Mouse (Mus musculus): ENCODE results near the gene Thada. TPM values are rescaled to one million over a fixed set of nuclear protein-coding genes. Genes with fewer than 3 reads are reported as not detected.
A peak's percentile ranks its signal among the peaks of the same experiment; 100 is the strongest.

Thada gene
- polyA plus RNA-seq, 1 experiment from 2014 or later = 8.9 TPM

DNA sequence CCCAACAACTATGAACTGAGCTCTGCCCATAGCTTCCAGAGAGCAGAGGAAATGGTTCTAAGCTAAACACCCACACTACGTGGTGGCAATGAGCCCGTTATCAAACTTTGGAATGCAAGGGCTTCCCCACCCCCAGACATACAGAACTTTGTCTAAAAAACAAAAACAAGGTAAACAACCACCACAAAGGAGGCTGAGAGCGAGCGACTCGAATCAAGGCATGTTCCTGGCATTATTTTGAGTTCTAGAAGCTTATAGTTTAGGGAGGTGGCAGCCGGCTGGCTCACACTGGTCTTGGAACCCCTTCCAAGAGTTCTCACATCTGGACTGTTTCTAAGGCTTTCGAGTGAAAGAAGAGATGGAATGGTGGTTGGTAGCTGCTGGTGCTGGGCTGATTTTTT, 281.0 kb downstream of the Thada start:
- ATAC-seq (replicated peaks; ENCODE audit: insufficient number of reproducible peaks, low FRiP score, low TSS enrichment) = no peak
- WGBS (ENCODE audit: insufficient replicate concordance) = 6% methylated on average over 7 of the region's 7 CpGs
- Histone ChIP-seq H3K27ac (ENCODE audit: low read depth, low read length) (peak overlapping the region; percentile 78), H3K4me1 (ENCODE audit: control insufficient read depth, insufficient read depth, low read length) (peaks cover 53% of the 10 kb centered on the region), H3K9ac (ENCODE audit: low read depth, low read length) (peak overlapping the region; percentile 85), H3K27me3 (ENCODE audit: control insufficient read depth, insufficient read depth, low read length) (no peaks in the 10 kb centered on the region), H3K9me3 (replicated peaks; ENCODE audit: control insufficient read depth, low read length) (no peaks in the 10 kb centered on the region), H3K4me2 (peak overlapping the region; percentile 75), H3K4me3 (ENCODE audit: low read depth, low read length) (peak overlapping the region; percentile 68), H3K36me3 (ENCODE audit: control insufficient read depth, insufficient read depth, low read length) (peaks cover 2% of the 10 kb centered on the region; the same call in 1 of the 2 replicates)

GRCm38 (mm10) chr17:84183291-84183781, 282.7 kb downstream of the Thada start:
- Histone ChIP-seq H3K27me3 (ENCODE audit: control insufficient read depth, insufficient read depth, low read length) (no peaks in the 10 kb centered on the region), H3K27ac (ENCODE audit: low read depth, low read length) (peak overlapping the region; percentile 84), H3K9ac (ENCODE audit: low read depth, low read length) (peak overlapping the region; percentile 58), H3K4me1 (ENCODE audit: control insufficient read depth, insufficient read depth, low read length) (peaks cover 42% of the 10 kb centered on the region), H3K4me3 (ENCODE audit: low read depth, low read length) (peak overlapping the region; percentile 25), H3K9me3 (replicated peaks; ENCODE audit: control insufficient read depth, low read length) (no peaks in the 10 kb centered on the region), H3K4me2 (peak overlapping the region; percentile 59), H3K36me3 (ENCODE audit: control insufficient read depth, insufficient read depth, low read length) (peaks cover 2% of the 10 kb centered on the region; the same call in 1 of the 2 replicates)
- ATAC-seq (replicated peaks; ENCODE audit: insufficient number of reproducible peaks, low FRiP score, low TSS enrichment) = 0 out of 2 replicates have a peak, but pooled peaks have one; percentile 23
- under 1% methylated on average over 12 of the region's 12 CpGs for WGBS (ENCODE audit: insufficient replicate concordance)

- 31% methylated on average over 16 of the region's 16 CpGs for WGBS (ENCODE audit: insufficient replicate concordance)
- ATAC-seq (replicated peaks; ENCODE audit: insufficient number of reproducible peaks, low FRiP score, low TSS enrichment) = no peak
Observed at GRCm38 (mm10) chr17:84182311-84183271, 283.4 kb downstream of the Thada start.

DNA sequence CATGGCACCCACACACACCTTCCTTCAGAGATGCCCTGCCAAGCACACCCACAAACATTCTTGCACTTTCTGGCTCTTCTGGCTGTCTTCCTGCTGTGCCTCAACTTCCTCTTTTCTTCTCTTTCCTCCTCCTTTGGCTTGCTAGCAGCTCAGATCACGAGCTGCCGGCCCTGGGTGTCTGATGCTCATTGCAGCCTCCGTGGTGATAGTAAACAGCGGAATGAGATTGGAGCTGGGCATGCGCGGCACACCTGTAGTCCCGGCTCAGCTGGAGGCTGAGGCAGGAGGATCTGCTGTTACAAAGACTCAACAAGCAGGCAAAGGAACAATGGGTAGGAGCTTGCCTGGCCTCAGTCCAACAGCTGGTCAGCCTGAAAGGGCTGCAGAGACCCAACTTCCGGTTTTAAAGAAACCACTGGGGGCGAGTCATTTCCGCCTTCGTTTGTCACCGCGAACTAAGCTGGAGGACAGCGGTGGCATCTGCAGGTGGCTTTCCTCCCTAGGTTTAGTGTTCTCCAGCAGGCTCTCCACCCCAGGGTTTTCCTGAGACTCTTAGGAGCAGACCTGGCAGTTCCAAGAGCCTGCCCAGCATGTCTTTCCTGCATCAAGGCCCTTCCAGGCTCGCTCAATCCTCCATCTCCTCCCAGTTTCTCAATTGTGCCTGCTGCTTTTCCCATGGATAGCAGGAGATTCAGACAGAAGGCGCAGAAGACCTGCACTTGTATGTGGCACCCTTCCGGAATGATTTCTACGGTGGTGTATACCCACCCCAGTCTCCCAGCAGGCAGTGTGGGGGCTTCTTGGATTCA, 284.3 kb downstream of the Thada start:
- Histone ChIP-seq H3K27me3 (ENCODE audit: control insufficient read depth, insufficient read depth, low read length) (no peaks in the 10 kb centered on the region), H3K4me1 (ENCODE audit: control insufficient read depth, insufficient read depth, low read length) (peaks cover 44% of the 10 kb centered on the region), H3K27ac (ENCODE audit: low read depth, low read length) (peak overlapping the region; percentile 84), H3K4me3 (ENCODE audit: low read depth, low read length) (no peak overlapping the region), H3K9me3 (replicated peaks; ENCODE audit: control insufficient read depth, low read length) (no peaks in the 10 kb centered on the region), H3K36me3 (ENCODE audit: control insufficient read depth, insufficient read depth, low read length) (peaks cover 2% of the 10 kb centered on the region; the same call in 1 of the 2 replicates), H3K9ac (ENCODE audit: low read depth, low read length) (no peak overlapping the region), H3K4me2 (peak overlapping the region; percentile 15)
- no peak for ATAC-seq (replicated peaks; ENCODE audit: insufficient number of reproducible peaks, low FRiP score, low TSS enrichment)
- WGBS (ENCODE audit: insufficient replicate concordance) = 57% methylated on average over 18 of the region's 18 CpGs

More at GRCm38 (mm10) chr17:84182311-84183271, 283.4 kb downstream of the Thada start:
- Histone ChIP-seq H3K4me3 (ENCODE audit: low read depth, low read length) (peak overlapping the region; percentile 25), H3K9ac (ENCODE audit: low read depth, low read length) (peak overlapping the region; percentile 58), H3K9me3 (replicated peaks; ENCODE audit: control insufficient read depth, low read length) (no peaks in the 10 kb centered on the region), H3K4me2 (peak overlapping the region; percentile 59), H3K27me3 (ENCODE audit: control insufficient read depth, insufficient read depth, low read length) (no peaks in the 10 kb centered on the region), H3K36me3 (ENCODE audit: control insufficient read depth, insufficient read depth, low read length) (peaks cover 2% of the 10 kb centered on the region; the same call in 1 of the 2 replicates), H3K27ac (ENCODE audit: low read depth, low read length) (peak overlapping the region; percentile 84), H3K4me1 (ENCODE audit: control insufficient read depth, insufficient read depth, low read length) (peaks cover 41% of the 10 kb centered on the region)

- no peaks in the 10 kb centered on the region; the same call in 1 of the 2 replicates for H3K36me3 ChIP-seq (ENCODE audit: control insufficient read depth, insufficient read depth, low read length)
- H3K4me2 ChIP-seq = peak overlapping the region; percentile 38
- no peaks in the 10 kb centered on the region for H3K27me3 ChIP-seq (ENCODE audit: control insufficient read depth, insufficient read depth, low read length)
- ATAC-seq (replicated peaks; ENCODE audit: insufficient number of reproducible peaks, low FRiP score, low TSS enrichment) = peak; percentile 61; the same call in 1 of the 2 replicates
- H3K4me1 ChIP-seq (ENCODE audit: control insufficient read depth, insufficient read depth, low read length) = peaks cover 40% of the 10 kb centered on the region
- peak overlapping the region; percentile 84 for H3K27ac ChIP-seq (ENCODE audit: low read depth, low read length)
- H3K9me3 ChIP-seq (replicated peaks; ENCODE audit: control insufficient read depth, low read length) = no peaks in the 10 kb centered on the region
- no peak overlapping the region for H3K4me3 ChIP-seq (ENCODE audit: low read depth, low read length)
- H3K9ac ChIP-seq (ENCODE audit: low read depth, low read length) = peak overlapping the region; percentile 65
- 30% methylated on average over 11 of the region's 11 CpGs for WGBS (ENCODE audit: insufficient replicate concordance)
Observed at GRCm38 (mm10) chr17:84180715-84181501, 285.1 kb downstream of the Thada start.

GRCm38 (mm10) chr17:84179973-84180365, 286.0 kb downstream of the Thada start:
- no peaks in the 10 kb centered on the region; the same call in 1 of the 2 replicates for H3K36me3 ChIP-seq (ENCODE audit: control insufficient read depth, insufficient read depth, low read length)
- H3K9ac ChIP-seq (ENCODE audit: low read depth, low read length) = peak overlapping the region; percentile 40; the same call in 1 of the 2 replicates
- 0 out of 2 replicates have a peak, but pooled peaks cover 2% of the 10 kb centered on the region for H3K9me3 ChIP-seq (replicated peaks; ENCODE audit: control insufficient read depth, low read length)
- no peak for ATAC-seq (replicated peaks; ENCODE audit: insufficient number of reproducible peaks, low FRiP score, low TSS enrichment)
- peak overlapping the region; percentile 4; the same call in 1 of the 2 replicates for H3K27ac ChIP-seq (ENCODE audit: low read depth, low read length)
- H3K4me1 ChIP-seq (ENCODE audit: control insufficient read depth, insufficient read depth, low read length) = peaks cover 40% of the 10 kb centered on the region
- 86% methylated on average over 4 of the region's 4 CpGs for WGBS (ENCODE audit: insufficient replicate concordance)
- H3K4me3 ChIP-seq (ENCODE audit: low read depth, low read length) = no peak overlapping the region
- no peaks in the 10 kb centered on the region for H3K27me3 ChIP-seq (ENCODE audit: control insufficient read depth, insufficient read depth, low read length)
- H3K4me2 ChIP-seq = peak overlapping the region; percentile 38; the same call in 1 of the 2 replicates

DNA sequence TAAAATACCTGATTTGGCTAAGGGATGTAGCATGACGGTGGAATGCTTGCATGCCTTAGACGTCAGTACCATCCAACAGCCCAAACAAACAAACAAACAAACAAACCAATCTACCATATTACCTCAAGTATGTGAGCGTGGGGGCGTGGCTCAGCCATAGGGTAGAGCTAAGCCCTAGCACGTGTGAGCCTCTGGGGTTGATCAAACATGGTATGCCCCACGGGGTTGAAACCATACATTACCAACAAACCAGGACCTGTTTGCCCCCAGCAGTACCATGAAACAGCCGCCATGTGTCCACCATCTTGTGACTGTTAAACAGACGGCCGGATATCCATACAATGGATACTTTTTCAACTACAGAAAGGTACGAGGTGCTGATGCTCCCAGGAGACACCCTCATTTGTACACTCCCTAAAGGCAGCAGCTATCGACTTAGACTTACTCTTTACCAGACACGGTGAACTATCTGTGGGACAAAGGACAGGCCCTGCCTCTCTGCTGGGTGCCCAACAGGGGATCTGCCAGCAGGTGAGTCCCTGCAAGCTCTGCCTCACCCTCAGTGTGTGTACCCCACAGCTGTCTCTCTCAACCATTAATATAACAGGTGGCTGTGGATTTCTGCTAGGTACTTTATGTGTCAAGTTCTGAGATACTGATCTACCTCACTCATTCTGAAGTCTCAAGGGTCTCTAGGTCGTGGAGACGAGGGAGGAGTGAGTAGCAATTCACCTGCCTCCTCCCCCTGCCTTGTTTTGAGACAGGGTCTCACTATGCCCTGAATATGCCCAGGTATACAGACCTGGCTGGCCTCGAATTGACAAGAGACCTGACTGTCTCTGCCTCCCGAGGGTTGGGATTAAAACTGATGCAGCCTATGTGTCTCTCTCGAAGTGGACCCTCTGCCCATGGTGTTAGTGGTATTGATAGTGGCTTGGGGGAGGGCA, 286.7 kb downstream of the Thada start:
- peaks cover 40% of the 10 kb centered on the region for H3K4me1 ChIP-seq (ENCODE audit: control insufficient read depth, insufficient read depth, low read length)
- peak overlapping the region; percentile 4; the same call in 1 of the 2 replicates for H3K27ac ChIP-seq (ENCODE audit: low read depth, low read length)
- H3K4me3 ChIP-seq (ENCODE audit: low read depth, low read length) = no peak overlapping the region
- H3K9me3 ChIP-seq (replicated peaks; ENCODE audit: control insufficient read depth, low read length) = 0 out of 2 replicates have a peak, but pooled peaks cover 2% of the 10 kb centered on the region
- no peak overlapping the region for H3K4me2 ChIP-seq
- 87% methylated on average over 17 of the region's 17 CpGs for WGBS (ENCODE audit: insufficient replicate concordance)
- H3K27me3 ChIP-seq (ENCODE audit: control insufficient read depth, insufficient read depth, low read length) = no peaks in the 10 kb centered on the region
- H3K36me3 ChIP-seq (ENCODE audit: control insufficient read depth, insufficient read depth, low read length) = no peaks in the 10 kb centered on the region
- H3K9ac ChIP-seq (ENCODE audit: low read depth, low read length) = no peak overlapping the region
- ATAC-seq (replicated peaks; ENCODE audit: insufficient number of reproducible peaks, low FRiP score, low TSS enrichment) = no peak
